Mouse (Mus musculus): ENCODE results near the gene Rft1. TPM values are rescaled to one million over a fixed set of nuclear protein-coding genes. Genes with fewer than 3 reads are reported as not detected.

Rft1 gene
- 9.1 and 10.3 TPM in 2 replicates for polyA plus RNA-seq (2015; fragmentation: Nextera tagmentation; extraction: Ambion mirVana)

DNA sequence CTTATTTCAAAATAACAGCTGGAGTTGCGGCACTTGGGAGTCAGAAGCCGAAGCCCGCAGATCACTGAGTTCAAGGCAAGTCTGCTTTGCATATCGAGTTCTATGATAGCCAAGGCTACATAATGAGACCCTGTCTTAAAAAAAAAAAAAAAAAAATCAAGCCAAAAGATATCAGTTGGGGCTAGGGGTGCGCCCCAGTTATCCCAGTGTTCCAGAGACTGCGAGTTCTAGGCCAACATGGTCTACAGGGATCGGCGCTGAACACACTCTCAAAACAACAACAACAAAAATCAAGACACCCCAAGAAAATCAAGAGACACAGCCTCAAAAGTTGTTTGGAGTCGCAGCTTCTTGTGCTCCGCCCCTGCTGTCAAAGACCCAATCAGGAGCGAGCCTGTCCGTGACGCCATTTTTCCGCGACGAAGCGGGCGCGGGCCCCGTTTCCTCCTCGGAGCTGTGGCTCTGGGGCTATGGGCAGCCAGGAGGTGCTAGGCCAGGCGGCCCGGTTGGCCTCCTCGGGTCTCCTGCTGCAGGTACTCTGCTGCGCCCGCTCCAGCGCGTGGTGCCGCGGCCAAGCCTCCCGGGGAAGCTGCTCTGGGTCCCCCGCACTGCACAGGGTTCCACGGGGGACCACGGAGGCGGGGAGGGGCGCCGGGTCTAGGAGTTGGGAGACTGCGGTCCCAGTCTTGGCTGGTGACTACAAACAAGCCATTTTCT, at the start of gene Rft1:
Gene Rft1, plus strand, starts transcription at position 418 of the 717 bp plus-strand sequence.
- peak within 1 kb of the TSS; percentile 88 for H3K4me2 ChIP-seq
- WGBS: 2% methylated on average over 38 of the region's 38 CpGs
- peak; percentile 85 for ATAC-seq (ENCODE audit: extremely low read depth, insufficient number of reproducible peaks, low FRiP score, low TSS enrichment)
- H3K27me3 ChIP-seq (replicated peaks): no peaks in the 10 kb centered on the region; the same call in 1 of the 2 replicates
- peaks cover 13% of the 10 kb centered on the region for H3K36me3 ChIP-seq
- peak within 1 kb of the TSS; percentile 95 for H3K9ac ChIP-seq
- H3K4me3 ChIP-seq: peak within 1 kb of the TSS; percentile 73
- peaks cover 9% of the 10 kb centered on the region for H3K4me1 ChIP-seq
- H3K9me3 ChIP-seq: no peaks in the 10 kb centered on the region
- peak within 1 kb of the TSS; percentile 86 for H3K27ac ChIP-seq (replicated peaks)

DNA sequence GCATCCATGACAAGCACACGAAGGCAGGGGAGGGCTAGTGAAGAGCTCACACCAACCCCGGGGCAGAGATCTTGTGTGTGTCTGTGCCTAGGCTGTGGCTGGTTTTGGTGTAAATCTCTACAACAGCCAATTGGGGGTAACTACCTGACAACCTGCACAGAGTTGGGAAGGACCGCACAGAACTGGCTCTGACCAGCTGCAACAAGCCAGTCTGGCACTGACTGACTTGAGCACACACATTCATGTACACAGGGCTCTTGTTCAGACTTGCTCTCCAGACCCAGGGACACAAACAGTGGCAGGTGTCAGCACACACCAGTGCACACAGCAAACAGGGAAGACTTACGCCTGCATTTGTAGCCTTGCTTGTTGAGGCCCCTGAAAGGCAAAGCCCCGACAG, 47.3 kb upstream of the Rft1 start:
- no peak for ATAC-seq (ENCODE audit: extremely low read depth, insufficient number of reproducible peaks, low FRiP score, low TSS enrichment)
- H3K27me3 ChIP-seq (replicated peaks): no peaks in the 10 kb centered on the region
- WGBS: 84% methylated on average over 5 of the region's 5 CpGs
- H3K9me3 ChIP-seq: no peaks in the 10 kb centered on the region
- H3K27ac ChIP-seq (replicated peaks): no peak overlapping the region
- peaks cover 67% of the 10 kb centered on the region for H3K36me3 ChIP-seq
- H3K4me3 ChIP-seq: no peak overlapping the region
- H3K4me2 ChIP-seq: no peak overlapping the region
- peaks cover 14% of the 10 kb centered on the region for H3K4me1 ChIP-seq
- no peak overlapping the region for H3K9ac ChIP-seq

DNA sequence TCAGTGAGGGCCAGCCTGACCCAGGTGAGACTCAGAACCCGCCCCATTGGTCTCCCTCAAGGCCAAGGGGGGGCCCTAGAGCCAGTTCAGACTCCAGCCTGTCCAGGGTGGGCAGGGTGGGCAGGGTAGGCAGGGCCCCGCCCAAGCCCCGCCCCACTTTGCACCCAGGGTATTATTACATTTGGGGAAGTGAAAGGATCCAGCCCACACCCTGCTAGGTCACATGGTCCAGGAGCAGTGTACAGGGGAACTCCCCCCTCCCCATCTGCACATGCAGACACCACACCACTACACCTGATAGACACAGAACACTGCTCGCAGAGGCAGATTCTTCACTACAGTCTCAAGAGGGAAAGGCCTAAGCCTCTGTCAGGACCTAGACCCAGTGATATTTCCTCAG, 46.5 kb upstream of the Rft1 start:
- no peaks in the 10 kb centered on the region for H3K27me3 ChIP-seq (replicated peaks)
- ATAC-seq (ENCODE audit: extremely low read depth, insufficient number of reproducible peaks, low FRiP score, low TSS enrichment): no peak
- 71% methylated on average over 4 of the region's 4 CpGs for WGBS
- H3K27ac ChIP-seq (replicated peaks): no peak overlapping the region
- no peak overlapping the region for H3K4me2 ChIP-seq
- no peak overlapping the region for H3K9ac ChIP-seq
- no peak overlapping the region for H3K4me3 ChIP-seq
- H3K36me3 ChIP-seq: peaks cover 58% of the 10 kb centered on the region
- H3K9me3 ChIP-seq: no peaks in the 10 kb centered on the region
- H3K4me1 ChIP-seq: peaks cover 22% of the 10 kb centered on the region

DNA sequence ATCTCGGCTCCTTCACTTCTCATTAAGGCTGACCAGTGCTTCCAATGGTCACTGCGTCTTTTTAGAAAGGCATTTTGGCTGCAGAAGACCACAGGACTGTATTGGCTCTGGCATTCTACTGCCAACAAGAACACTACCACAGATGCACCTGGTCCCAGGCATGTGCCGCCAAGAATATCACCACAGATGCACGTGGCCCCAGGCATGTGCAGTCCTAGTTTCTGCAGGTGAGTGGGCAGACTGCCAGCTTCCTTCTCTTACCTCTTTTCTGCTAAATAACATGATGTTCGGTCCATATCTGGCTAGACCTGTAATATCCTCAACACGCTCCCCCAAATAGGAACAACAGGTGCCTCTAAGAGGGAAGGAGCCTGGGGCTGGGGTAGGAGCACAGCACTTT, 46.0 kb upstream of the Rft1 start:
- H3K4me1 ChIP-seq: peaks cover 23% of the 10 kb centered on the region
- ATAC-seq (ENCODE audit: extremely low read depth, insufficient number of reproducible peaks, low FRiP score, low TSS enrichment): no peak
- H3K36me3 ChIP-seq: peaks cover 56% of the 10 kb centered on the region
- H3K4me3 ChIP-seq: no peak overlapping the region
- H3K27ac ChIP-seq (replicated peaks): no peak overlapping the region
- WGBS: 85% methylated on average over 6 of the region's 6 CpGs
- no peak overlapping the region for H3K4me2 ChIP-seq
- H3K9ac ChIP-seq: no peak overlapping the region
- H3K27me3 ChIP-seq (replicated peaks): no peaks in the 10 kb centered on the region
- H3K9me3 ChIP-seq: no peaks in the 10 kb centered on the region

DNA sequence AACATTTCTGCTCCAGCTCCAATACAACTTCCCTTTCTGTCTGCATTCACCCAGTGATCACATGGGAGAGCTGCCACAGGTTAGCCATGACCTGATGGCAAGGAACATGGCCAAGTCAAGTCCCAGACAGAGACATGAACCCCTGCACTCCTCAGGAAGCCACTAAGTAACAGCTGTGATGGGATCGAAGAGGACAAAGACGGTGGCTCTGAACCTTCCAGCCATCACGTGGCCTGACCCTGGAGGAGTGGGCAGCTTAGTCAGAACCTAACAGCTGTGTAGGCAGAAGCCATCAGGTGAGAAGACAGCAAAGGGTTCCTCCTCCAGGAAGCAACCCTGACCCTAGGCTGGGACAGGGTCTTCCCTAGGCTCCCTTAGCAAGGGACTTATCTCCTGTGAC, 44.7 kb upstream of the Rft1 start:
- no peak overlapping the region for H3K4me2 ChIP-seq
- no peak overlapping the region for H3K27ac ChIP-seq (replicated peaks)
- ATAC-seq (ENCODE audit: extremely low read depth, insufficient number of reproducible peaks, low FRiP score, low TSS enrichment): no peak
- H3K9ac ChIP-seq: no peak overlapping the region
- WGBS: 82% methylated on average over 3 of the region's 3 CpGs
- no peaks in the 10 kb centered on the region for H3K27me3 ChIP-seq (replicated peaks)
- H3K4me1 ChIP-seq: peaks cover 26% of the 10 kb centered on the region
- no peaks in the 10 kb centered on the region for H3K9me3 ChIP-seq
- H3K4me3 ChIP-seq: no peak overlapping the region
- H3K36me3 ChIP-seq: peaks cover 44% of the 10 kb centered on the region

DNA sequence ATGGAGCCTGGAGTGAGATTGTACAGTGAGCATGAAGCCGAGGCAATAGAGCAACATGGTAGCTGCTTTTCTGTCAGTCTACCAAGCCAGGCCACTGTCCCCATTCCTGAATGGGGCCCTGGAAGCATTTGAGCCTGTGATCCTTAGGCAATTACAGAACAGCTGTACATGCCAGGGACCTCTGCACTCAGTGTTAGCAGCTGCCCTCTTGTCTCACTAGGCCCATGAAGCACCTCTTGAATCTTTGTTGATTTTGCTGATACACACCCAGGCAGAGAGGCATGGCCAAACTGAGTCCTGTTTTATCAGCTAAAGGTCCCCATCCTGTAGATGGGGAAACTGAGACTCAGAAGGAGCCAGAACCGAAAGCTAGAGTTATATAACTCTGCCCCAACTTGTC, 43.9 kb upstream of the Rft1 start:
- H3K9me3 ChIP-seq: no peaks in the 10 kb centered on the region
- no peak overlapping the region for H3K4me2 ChIP-seq
- no peak overlapping the region for H3K4me3 ChIP-seq
- ATAC-seq (ENCODE audit: extremely low read depth, insufficient number of reproducible peaks, low FRiP score, low TSS enrichment): no peak
- H3K27ac ChIP-seq (replicated peaks): no peak overlapping the region
- H3K4me1 ChIP-seq: peaks cover 31% of the 10 kb centered on the region
- H3K27me3 ChIP-seq (replicated peaks): no peaks in the 10 kb centered on the region
- no peak overlapping the region for H3K9ac ChIP-seq
- WGBS: 67% methylated on average over 2 of the region's 2 CpGs
- peaks cover 40% of the 10 kb centered on the region for H3K36me3 ChIP-seq

DNA sequence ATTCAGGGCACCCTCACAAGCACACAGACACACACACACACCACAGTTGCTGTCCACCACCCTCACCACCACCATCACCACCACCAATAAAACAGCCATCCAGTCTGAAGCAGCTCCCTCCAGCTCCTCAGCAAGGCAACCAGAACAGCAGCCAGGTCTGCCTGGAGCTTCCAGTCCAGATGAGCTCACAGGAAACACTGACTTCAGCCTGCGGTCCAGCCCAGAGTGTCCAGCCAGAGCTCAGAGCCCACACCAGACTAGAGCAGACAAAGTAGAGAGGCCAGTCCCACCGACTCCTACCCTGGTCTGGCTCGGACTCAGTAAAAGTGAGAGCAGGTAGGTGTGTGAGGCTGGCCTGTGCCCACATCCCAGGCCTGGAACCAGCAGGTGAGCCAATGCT, 43.2 kb upstream of the Rft1 start:
- Histone ChIP-seq H3K9ac (peak overlapping the region; percentile 45; the same call in 1 of the 2 replicates), H3K4me1 (peaks cover 37% of the 10 kb centered on the region), H3K4me3 (no peak overlapping the region), H3K36me3 (peaks cover 34% of the 10 kb centered on the region), H3K27ac (replicated peaks) (no peak overlapping the region), H3K9me3 (no peaks in the 10 kb centered on the region), H3K27me3 (replicated peaks) (no peaks in the 10 kb centered on the region), H3K4me2 (no peak overlapping the region)
- ATAC-seq (ENCODE audit: extremely low read depth, insufficient number of reproducible peaks, low FRiP score, low TSS enrichment): no peak
- 79% methylated on average over 3 of the region's 3 CpGs for WGBS

DNA sequence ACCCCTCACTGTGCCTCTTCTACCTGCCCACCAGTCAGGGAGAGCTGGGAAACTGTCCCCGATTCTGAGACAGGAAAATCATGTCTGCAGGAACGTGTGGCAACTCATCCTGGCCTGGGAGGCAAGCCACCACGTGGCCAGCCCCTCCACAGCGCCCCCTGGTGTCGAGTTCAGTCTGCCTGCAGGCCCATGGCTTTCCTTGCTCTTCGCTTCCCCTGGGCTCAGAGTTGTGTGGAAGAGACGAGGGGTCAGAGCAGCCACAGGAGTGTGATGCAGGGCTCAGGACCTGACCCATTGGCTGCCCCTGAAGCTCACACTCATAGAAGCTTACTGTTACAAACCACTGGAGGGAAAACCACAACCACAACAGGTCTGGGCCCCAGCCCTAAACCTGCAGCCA, 41.6 kb upstream of the Rft1 start:
- no peak for ATAC-seq (ENCODE audit: extremely low read depth, insufficient number of reproducible peaks, low FRiP score, low TSS enrichment)
- Histone ChIP-seq H3K9ac (no peak overlapping the region), H3K4me2 (no peak overlapping the region), H3K4me1 (peaks cover 37% of the 10 kb centered on the region), H3K9me3 (no peaks in the 10 kb centered on the region), H3K36me3 (peaks cover 21% of the 10 kb centered on the region), H3K27me3 (replicated peaks) (no peaks in the 10 kb centered on the region), H3K27ac (replicated peaks) (no peak overlapping the region), H3K4me3 (no peak overlapping the region)
- WGBS: 23% methylated on average over 7 of the region's 7 CpGs

DNA sequence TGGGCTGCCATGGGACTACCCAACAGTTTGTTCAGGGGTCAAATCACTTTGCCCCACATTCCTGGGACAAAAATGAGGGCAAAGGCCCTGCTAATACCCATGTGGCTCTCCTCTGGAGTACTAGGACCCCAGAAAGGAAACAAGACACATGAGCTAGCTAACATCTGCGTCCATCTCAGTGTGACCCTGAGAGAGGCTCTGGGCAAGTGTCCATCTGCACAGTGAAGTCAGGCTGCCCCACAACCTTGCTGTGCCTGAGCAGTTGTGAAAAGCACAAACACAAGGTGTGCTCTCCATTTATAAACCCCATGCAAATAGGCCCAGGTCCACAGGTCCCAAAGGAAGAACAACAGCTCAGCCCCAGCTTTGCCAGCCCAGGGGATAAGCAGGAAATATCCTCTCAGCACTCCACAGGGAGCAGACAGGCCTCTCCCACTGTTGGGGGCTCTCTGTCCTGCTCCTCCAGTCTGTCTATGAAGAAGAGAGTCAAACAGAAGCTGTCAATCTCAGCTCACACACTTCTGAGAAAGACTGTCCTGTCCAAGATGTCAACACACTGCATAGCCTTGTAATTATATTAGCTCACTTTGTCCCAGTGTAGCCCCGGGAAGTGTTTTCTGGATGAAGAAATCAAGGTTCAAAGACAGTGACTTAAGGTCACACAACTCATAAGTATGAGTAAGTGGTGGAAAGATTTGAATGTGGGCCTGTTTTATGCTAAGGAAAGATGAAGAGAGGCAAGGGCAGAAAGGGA, 41.0 kb upstream of the Rft1 start:
- Histone ChIP-seq H3K9ac (no peak overlapping the region), H3K4me1 (peaks cover 37% of the 10 kb centered on the region), H3K9me3 (no peaks in the 10 kb centered on the region), H3K4me3 (no peak overlapping the region), H3K36me3 (peaks cover 18% of the 10 kb centered on the region), H3K4me2 (no peak overlapping the region), H3K27ac (replicated peaks) (no peak overlapping the region), H3K27me3 (replicated peaks) (no peaks in the 10 kb centered on the region)
- 62% methylated on average over 2 of the region's 2 CpGs for WGBS
- ATAC-seq (ENCODE audit: extremely low read depth, insufficient number of reproducible peaks, low FRiP score, low TSS enrichment): no peak

DNA sequence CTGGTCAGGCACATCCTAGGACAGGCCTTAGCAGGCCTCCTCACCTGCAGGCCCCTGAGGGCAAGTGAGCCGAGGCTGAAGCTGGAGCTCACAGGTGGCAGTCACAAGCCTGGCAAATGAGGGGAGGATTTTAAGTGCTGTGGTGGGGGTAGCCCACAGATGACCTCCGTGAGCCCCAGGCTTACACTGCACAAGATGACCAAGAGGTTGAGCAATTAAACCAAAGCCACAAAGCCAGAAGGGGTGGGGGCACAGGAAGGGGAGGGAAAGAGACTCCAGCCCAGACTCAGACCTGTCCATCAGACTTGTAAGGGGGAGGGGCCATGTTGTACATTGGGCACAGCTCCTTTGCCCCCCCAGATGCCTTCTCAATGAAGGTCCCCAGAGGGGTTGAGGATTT, 37.4 kb upstream of the Rft1 start:
- H3K9ac ChIP-seq: no peak overlapping the region
- 72% methylated on average over 2 of the region's 2 CpGs for WGBS

DNA sequence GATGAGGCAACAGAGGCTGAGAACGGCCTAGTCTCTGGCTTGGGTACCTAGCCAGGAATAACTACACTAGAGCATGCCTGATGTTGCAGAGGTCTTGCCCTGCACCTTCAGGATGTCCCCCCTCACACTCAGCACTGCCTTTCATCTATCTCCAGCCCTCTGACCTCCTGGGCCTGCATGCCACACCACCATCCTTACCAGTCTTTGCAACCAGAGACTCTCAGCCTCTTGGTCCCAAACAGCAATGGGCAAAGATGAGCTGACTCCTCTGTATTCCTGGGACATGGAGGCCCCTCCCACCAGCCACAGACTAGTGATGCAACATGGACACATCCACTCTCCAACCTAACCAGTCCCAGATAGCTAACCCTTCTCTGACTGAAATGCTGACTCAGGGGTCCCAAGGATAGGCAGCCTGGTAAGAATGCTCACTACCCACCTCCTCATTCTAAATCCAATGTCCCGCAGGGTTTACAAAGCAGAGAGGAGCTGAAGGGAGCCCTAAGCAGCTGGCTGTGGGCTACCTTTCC, 35.3 kb upstream of the Rft1 start:
- 0 out of 2 replicates have a peak overlapping the region, but pooled peaks have one; percentile 26 for H3K9ac ChIP-seq
- no peak overlapping the region for H3K27ac ChIP-seq (replicated peaks)
- no peaks in the 10 kb centered on the region for H3K9me3 ChIP-seq
- H3K27me3 ChIP-seq (replicated peaks): no peaks in the 10 kb centered on the region
- no peaks in the 10 kb centered on the region; the same call in 1 of the 2 replicates for H3K36me3 ChIP-seq
- no peak for ATAC-seq (ENCODE audit: extremely low read depth, insufficient number of reproducible peaks, low FRiP score, low TSS enrichment)
- peaks cover 36% of the 10 kb centered on the region for H3K4me1 ChIP-seq
- H3K4me2 ChIP-seq: no peak overlapping the region
- H3K4me3 ChIP-seq: no peak overlapping the region
- 85% methylated on average over 2 of the region's 2 CpGs for WGBS

More for the DNA sequence above, 37.4 kb upstream of the Rft1 start:
- H3K4me3 ChIP-seq: no peak overlapping the region
- H3K27me3 ChIP-seq (replicated peaks): no peaks in the 10 kb centered on the region
- ATAC-seq (ENCODE audit: extremely low read depth, insufficient number of reproducible peaks, low FRiP score, low TSS enrichment): no peak
- H3K36me3 ChIP-seq: no peaks in the 10 kb centered on the region; the same call in 1 of the 2 replicates
- H3K9me3 ChIP-seq: no peaks in the 10 kb centered on the region
- H3K4me1 ChIP-seq: peaks cover 38% of the 10 kb centered on the region
- no peak overlapping the region for H3K27ac ChIP-seq (replicated peaks)
- H3K4me2 ChIP-seq: no peak overlapping the region
